Mouse (Mus musculus): ENCODE data around the gene Acpp.
"Not testable (repeated sequence)": the region's sequence is repeated elsewhere in the genome, so short reads cannot be mapped to it uniquely, and the experiment has no call there.

The Acpp gene

GRCm38 (mm10) chr9:104337183-104337931 is at the start of gene Acpp:
Gene Acpp (minus strand): TSS chr9:104337748.
- DNase-seq (ENCODE audit: low read depth, low spot score): no peak

- no peak for DNase-seq (ENCODE audit: low read depth, low spot score)
Observed at GRCm38 (mm10) chr9:104382571-104383170, 45.1 kb upstream of the Acpp start.

- DNase-seq (ENCODE audit: low read depth, low spot score): peak; percentile 8
Observed at GRCm38 (mm10) chr9:104379532-104380162, 42.1 kb upstream of the Acpp start.

- DNase-seq (ENCODE audit: low read depth, low spot score): no peak
Observed at GRCm38 (mm10) chr9:104375573-104375972, 38.0 kb upstream of the Acpp start.

GRCm38 (mm10) chr9:104373253-104373652 is 35.7 kb upstream of the Acpp start:
- no peak for DNase-seq (ENCODE audit: low read depth, low spot score)

- no peak for DNase-seq (ENCODE audit: low read depth, low spot score)
Observed at GRCm38 (mm10) chr9:104366983-104367382, 29.4 kb upstream of the Acpp start.

GRCm38 (mm10) chr9:104361951-104362350 is 24.4 kb upstream of the Acpp start:
- not testable (repeated sequence) for DNase-seq (ENCODE audit: low read depth, low spot score)

GRCm38 (mm10) chr9:104361073-104361891 is 23.7 kb upstream of the Acpp start:
- no peak for DNase-seq (ENCODE audit: low read depth, low spot score)

- no peak for DNase-seq (ENCODE audit: low read depth, low spot score)
Observed at GRCm38 (mm10) chr9:104360389-104360788, 22.8 kb upstream of the Acpp start.

- DNase-seq (ENCODE audit: low read depth, low spot score): no peak
Observed at GRCm38 (mm10) chr9:104355521-104356270, 18.1 kb upstream of the Acpp start.

GRCm38 (mm10) chr9:104344136-104344535 is 6.6 kb upstream of the Acpp start:
- no peak for DNase-seq (ENCODE audit: low read depth, low spot score)

- no peak for DNase-seq (ENCODE audit: low read depth, low spot score)
Observed at GRCm38 (mm10) chr9:104339483-104339882, 1.9 kb upstream of the Acpp start.

- no peak for DNase-seq (ENCODE audit: low read depth, low spot score)
Observed at GRCm38 (mm10) chr9:104338489-104339427, 1.2 kb upstream of the Acpp start.

GRCm38 (mm10) chr9:104331301-104331700 is 6.2 kb downstream of the Acpp start:
- no peak for DNase-seq (ENCODE audit: low read depth, low spot score)

GRCm38 (mm10) chr9:104328655-104329054 is 8.9 kb downstream of the Acpp start:
- DNase-seq (ENCODE audit: low read depth, low spot score): no peak

- DNase-seq (ENCODE audit: low read depth, low spot score): no peak
Observed at GRCm38 (mm10) chr9:104321519-104321918, 16.0 kb downstream of the Acpp start.

- no peak for DNase-seq (ENCODE audit: low read depth, low spot score)
Observed at GRCm38 (mm10) chr9:104316351-104316750, 21.2 kb downstream of the Acpp start.

GRCm38 (mm10) chr9:104315499-104315898 is 22.0 kb downstream of the Acpp start:
- DNase-seq (ENCODE audit: low read depth, low spot score): peak; percentile 26

- DNase-seq (ENCODE audit: low read depth, low spot score): no peak
Observed at GRCm38 (mm10) chr9:104306734-104307133, 30.8 kb downstream of the Acpp start.

All from brain, embryonic 18.5 days (tissue).